Mouse (Mus musculus) bone marrow, adult 2 months (tissue): ENCODE measurements at regions not wholly inside any gene's neighbourhood (a gene's known extent, or its start where the extent isn't known, plus 50 kb on each side); places are given as distances from the start of the nearest gene placed in this dataset.

Source experiments
- CTCF ChIP-seq: fragments of 200-500 bp; IDR thresholded peaks from 2 replicates; pipeline ENCODE4 v1.5.1; 2011; ENCODE audit warnings: low read length, control low read depth; ENCODE audit not compliant: control insufficient read depth, insufficient read depth
- POLR2A ChIP-seq: fragments of 200-500 bp; IDR thresholded peaks from 2 replicates; pipeline ENCODE4 v1.6.1; 2011; ENCODE audit warnings: low read depth, mild to moderate bottlenecking, control low read depth, low read length, borderline replicate concordance; ENCODE audit not compliant: control insufficient read depth

GRCm38 (mm10) chr9:61052621-61053020 lies 258.3 kb downstream of the Uaca start:
- TF ChIP-seq CTCF (no peak), POLR2A (no peak)
